Mouse (Mus musculus): ENCODE results near the gene Usp49.

GRCm38 (mm10) chr17:47693671-47694441 is 63.4 kb downstream of the Usp49 start:
- TF ChIP-seq POLR2A (IDR thresholded peaks at IDR 0.05; ENCODE audit: low read depth, low read length) (no peak), CTCF (IDR thresholded peaks at IDR 0.05; ENCODE audit: extremely low read depth, insufficient read depth, insufficient read length, insufficient replicate concordance) (no peak)

Data from spleen, adult 2 months (tissue).